Mouse (Mus musculus) erythroblast, embryonic 14.5 days (primary cell): ENCODE measurements around the gene Lpar2.

ENCODE experiments used
- GATA1 ChIP-seq: IDR thresholded peaks from 2 replicates; pipeline ENCODE4 v1.6.1; 2012; ENCODE audit warnings: low read length, inconsistent platforms, mixed read lengths
- TAL1 ChIP-seq: IDR thresholded peaks from 3 replicates; pipeline ENCODE4 v1.6.1; 2012; ENCODE audit warnings: low read length, inconsistent platforms, mixed read lengths

DNA sequence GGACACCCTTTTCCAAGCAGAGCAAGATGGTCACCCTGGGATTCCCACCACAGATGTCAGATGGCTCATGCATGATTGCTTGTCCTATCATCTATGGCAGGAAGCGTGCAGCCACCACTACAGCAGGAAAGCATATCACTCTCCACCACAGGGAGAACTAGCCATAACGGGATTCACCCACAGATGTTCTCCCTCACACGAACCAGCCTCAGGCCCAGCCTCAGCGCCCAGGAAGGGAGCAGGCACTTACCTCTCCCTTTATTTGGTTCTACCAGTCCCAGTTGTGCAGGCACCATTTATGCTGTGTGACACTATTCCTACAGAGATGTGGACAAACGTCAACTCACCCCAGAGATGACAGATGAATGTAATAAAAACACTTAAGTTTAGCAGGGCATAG is 33.1 kb upstream of the Lpar2 start:
- TF ChIP-seq TAL1 (no peak), GATA1 (no peak)
